Mouse (Mus musculus) bone marrow macrophage, adult 2 months (primary cell): Measurements from ENCODE around the gene C1qtnf2.

Source experiments
- CTCF ChIP-seq: IDR thresholded peaks from 2 replicates; pipeline ENCODE4 v1.5.1; 2012; ENCODE audit warnings: low read depth, mild to moderate bottlenecking, low read length, moderate library complexity
- POLR2A ChIP-seq: IDR thresholded peaks from 2 replicates; pipeline ENCODE4 v1.6.1; 2012; ENCODE audit warnings: mild to moderate bottlenecking, low read depth, low read length, borderline replicate concordance

DNA sequence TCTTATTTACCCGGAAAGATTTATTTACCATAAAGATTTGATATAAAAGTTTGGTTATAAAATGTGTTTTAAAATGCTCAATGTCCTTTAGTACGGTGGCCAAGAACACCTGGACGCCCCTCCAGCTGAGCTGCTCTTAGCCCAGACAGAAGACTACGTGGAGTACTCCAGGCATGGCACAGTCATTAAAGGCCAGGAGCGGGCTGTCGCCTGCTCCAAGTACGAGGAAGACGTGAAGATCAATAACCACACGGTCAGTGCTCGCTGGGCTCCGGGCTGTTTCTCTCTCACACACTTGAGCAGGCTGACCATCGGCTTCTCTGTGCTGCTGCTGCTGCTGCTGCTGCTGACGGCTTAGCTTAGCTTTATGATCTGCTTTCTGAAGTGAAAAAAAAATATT, 30.9 kb upstream of the C1qtnf2 start:
- TF ChIP-seq POLR2A (no peak), CTCF (no peak)
